Mouse (Mus musculus) MEL (cell line): ENCODE results near the gene Mroh2a. TPM values are rescaled to one million over a fixed set of nuclear protein-coding genes. Genes with fewer than 3 reads are reported as not detected.

Source experiments
- DNase-seq: peaks from one replicate; pipeline ENCODE4 v3.0.0; 2011; ENCODE audit warnings: low read depth, low spot score
- H3K27ac ChIP-seq: 2 replicates; pipeline ENCODE4 v1.5.1; 2012; ENCODE audit warnings: low read depth, mild to moderate bottlenecking, control low read depth, low read length, moderate library complexity; ENCODE audit not compliant: control insufficient read depth
- H3K27me3 ChIP-seq, 2 experiments: fragments of 150-350 bp in 1 of 2; sonication (generic) in 1 of 2; 2 replicates each; pipeline ENCODE4 v1.6.1; 2012; ENCODE audit warnings: low read length in 2 of 2, mild to moderate bottlenecking in 2 of 2, improper control_type of control experiment in 1 of 2, moderate library complexity in 1 of 2; ENCODE audit not compliant: insufficient read depth in 2 of 2, control insufficient read depth in 1 of 2
- H3K36me3 ChIP-seq, 2 experiments: 2 replicates each; pipeline ENCODE4 v1.6.1; 2012 to 2014; ENCODE audit warnings: low read length in 2 of 2, improper control_type of control experiment in 1 of 2, inconsistent platforms in 1 of 2, mild to moderate bottlenecking in 1 of 2; ENCODE audit not compliant: insufficient read depth in 2 of 2, control insufficient read depth in 1 of 2
- H3K4me1 ChIP-seq, 2 experiments: fragments of 150-350 bp in 1 of 2; sonication (generic) in 1 of 2; 2 replicates each; pipeline ENCODE4 v1.6.1; 2012; ENCODE audit warnings: low read length in 2 of 2, improper control_type of control experiment in 1 of 2, mild to moderate bottlenecking in 1 of 2; ENCODE audit not compliant: insufficient read depth in 2 of 2, control insufficient read depth in 1 of 2
- H3K4me3 ChIP-seq, 2 experiments: fragments of 150-350 bp in 1 of 2; sonication (generic) in 1 of 2; 2 replicates each; pipeline ENCODE4 v1.5.1; 2012; ENCODE audit warnings: low read depth in 2 of 2, low read length in 2 of 2, mild to moderate bottlenecking in 2 of 2, moderate library complexity in 2 of 2, control low read depth in 1 of 2, improper control_type of control experiment in 1 of 2; ENCODE audit not compliant: control insufficient read depth in 1 of 2, insufficient read depth in 1 of 2
- H3K79me2 ChIP-seq: 2 replicates; pipeline ENCODE4 v1.6.1; 2012; ENCODE audit warnings: mild to moderate bottlenecking, low read length, moderate library complexity; ENCODE audit not compliant: control insufficient read depth, poor library complexity, insufficient read depth
- H3K9ac ChIP-seq: 2 replicates; pipeline ENCODE4 v1.6.1; 2012; ENCODE audit warnings: low read depth, mild to moderate bottlenecking, control low read depth, low read length, moderate library complexity; ENCODE audit not compliant: control insufficient read depth, poor library complexity, severe bottlenecking
- H3K9me3 ChIP-seq: fragments of 150-350 bp; sonication (generic); replicated peaks from 2 replicates; pipeline ENCODE4 v1.6.1; 2012; ENCODE audit warnings: mild to moderate bottlenecking, low read length, improper control_type of control experiment, moderate library complexity; ENCODE audit not compliant: insufficient read depth
- BHLHE40 ChIP-seq: IDR thresholded peaks from 2 replicates; pipeline ENCODE4 v1.6.1; 2012; ENCODE audit warnings: low read depth, mild to moderate bottlenecking, inconsistent platforms, low read length, improper control_type of control experiment, borderline replicate concordance
- GABPA ChIP-seq: IDR thresholded peaks from 2 replicates; pipeline ENCODE4 v1.6.1; 2012; ENCODE audit warnings: low read depth, mild to moderate bottlenecking, inconsistent platforms, low read length, improper control_type of control experiment, moderate library complexity
- GATA1 ChIP-seq: IDR thresholded peaks from 2 replicates; pipeline ENCODE4 v1.6.1; 2011; ENCODE audit warnings: low read depth, low read length, improper control_type of control experiment
- KAT2A ChIP-seq: conservative IDR thresholded peaks from 2 replicates; pipeline ENCODE4 v1.6.1; 2012; ENCODE audit warnings: low read depth, low read length, improper control_type of control experiment, inconsistent platforms
- MAFK ChIP-seq: IDR thresholded peaks from 2 replicates; pipeline ENCODE4 v1.6.1; 2011; ENCODE audit warnings: low read depth, mild to moderate bottlenecking, low read length, improper control_type of control experiment, borderline replicate concordance
- MAX ChIP-seq: IDR thresholded peaks from 2 replicates; pipeline ENCODE4 v1.6.1; 2011; ENCODE audit warnings: low read length, improper control_type of control experiment
- MAZ ChIP-seq: IDR thresholded peaks from 2 replicates; pipeline ENCODE4 v1.6.1; 2012; ENCODE audit warnings: low read depth, mild to moderate bottlenecking, inconsistent platforms, low read length, improper control_type of control experiment
- MEF2A ChIP-seq: IDR thresholded peaks from 2 replicates; pipeline ENCODE4 v1.6.1; 2014; ENCODE audit warnings: low read depth, mild to moderate bottlenecking, inconsistent platforms, low read length, improper control_type of control experiment; ENCODE audit not compliant: poor library complexity, insufficient replicate concordance, severe bottlenecking; ENCODE audit errors: extremely low read depth
- MXI1 ChIP-seq: IDR thresholded peaks from 2 replicates; pipeline ENCODE4 v1.6.1; 2011; ENCODE audit warnings: mild to moderate bottlenecking, low read depth, low read length, improper control_type of control experiment
- NELFE ChIP-seq: IDR thresholded peaks from 2 replicates; pipeline ENCODE4 v1.6.1; 2011; ENCODE audit warnings: low read depth, low read length, improper control_type of control experiment
- POLR2A ChIP-seq, 2 experiments: IDR thresholded peaks; 2 replicates each; pipeline ENCODE4 v1.6.1; 2011 to 2012; ENCODE audit warnings: low read length in 2 of 2, mild to moderate bottlenecking in 2 of 2, control low read depth in 1 of 2, improper control_type of control experiment in 1 of 2, low read depth in 1 of 2, moderate library complexity in 1 of 2; ENCODE audit not compliant: control insufficient read depth in 1 of 2, insufficient read depth in 1 of 2, poor library complexity in 1 of 2
- POLR2AphosphoS2 ChIP-seq: IDR thresholded peaks from 2 replicates; pipeline ENCODE4 v1.6.1; 2011; ENCODE audit warnings: low read length, improper control_type of control experiment
- POLR2AphosphoS5 ChIP-seq: IDR thresholded peaks from 2 replicates; pipeline ENCODE4 v1.6.1; 2012; ENCODE audit warnings: low read depth, borderline replicate concordance, mild to moderate bottlenecking, inconsistent platforms, low read length, moderate library complexity, mixed read lengths
- RAD21 ChIP-seq: IDR thresholded peaks from 2 replicates; pipeline ENCODE4 v1.6.1; 2011; ENCODE audit warnings: mild to moderate bottlenecking, low read depth, low read length, improper control_type of control experiment
- RCOR1 ChIP-seq: IDR thresholded peaks from 2 replicates; pipeline ENCODE4 v1.6.1; 2012; ENCODE audit warnings: low read depth, mild to moderate bottlenecking, inconsistent platforms, low read length, improper control_type of control experiment
- SMC3 ChIP-seq: IDR thresholded peaks from 2 replicates; pipeline ENCODE4 v1.6.1; 2011; ENCODE audit warnings: low read depth, low read length, improper control_type of control experiment
- USF2 ChIP-seq, 2 experiments: IDR thresholded peaks; 2 replicates each; pipeline ENCODE4 v1.6.1; 2011 to 2012; ENCODE audit warnings: improper control_type of control experiment in 2 of 2, low read length in 2 of 2, borderline replicate concordance in 1 of 2, inconsistent platforms in 1 of 2, low read depth in 1 of 2, mild to moderate bottlenecking in 1 of 2; ENCODE audit not compliant: insufficient read depth in 1 of 2
- ZC3H11A ChIP-seq: IDR thresholded peaks from 2 replicates; pipeline ENCODE4 v1.6.1; 2012; ENCODE audit warnings: low read depth, mild to moderate bottlenecking, inconsistent platforms, low read length, improper control_type of control experiment
- ZMIZ1 ChIP-seq: IDR thresholded peaks from 2 replicates; pipeline ENCODE4 v1.6.1; 2012; ENCODE audit warnings: low read depth, mild to moderate bottlenecking, inconsistent platforms, low read length, improper control_type of control experiment, moderate library complexity
- polyA plus RNA-seq, 2 experiments: library from polyadenylated mRNA; stranded (reverse) in 1 of 2; unstranded in 1 of 2; fragments of >175 nt in 1 of 2; fragments of >200 nt in 1 of 2; gene quantifications; 2 replicates each; pipeline versions ENCODE4 v1.2.1 to v1.2.4; 2012; ENCODE audit warnings: low replicate concordance in 2 of 2, low read depth in 1 of 2; ENCODE audit not compliant: insufficient read length in 2 of 2, insufficient read depth in 1 of 2, missing spikeins in 1 of 2
- total RNA-seq: library from RNA; depleted of rRNA; stranded (reverse); fragments of 300-350 nt; gene quantifications from 2 replicates; pipeline ENCODE4 v1.2.3, GENCODE M21; 2012

The Mroh2a gene
- total and polyA plus RNA-seq, 3 experiments = 0.27 to 2.5 TPM; not detected in 1

- TF ChIP-seq MAZ (no peak), MAX (no peak), MXI1 (no peak), GABPA (no peak), RCOR1 (no peak), ZMIZ1 (no peak)
- TF ChIP-seq, all 39 proteins: peak for 0
Measured at GRCm38 (mm10) chr1:88199996-88200395, 26.8 kb upstream of the Mroh2a start.

DNA sequence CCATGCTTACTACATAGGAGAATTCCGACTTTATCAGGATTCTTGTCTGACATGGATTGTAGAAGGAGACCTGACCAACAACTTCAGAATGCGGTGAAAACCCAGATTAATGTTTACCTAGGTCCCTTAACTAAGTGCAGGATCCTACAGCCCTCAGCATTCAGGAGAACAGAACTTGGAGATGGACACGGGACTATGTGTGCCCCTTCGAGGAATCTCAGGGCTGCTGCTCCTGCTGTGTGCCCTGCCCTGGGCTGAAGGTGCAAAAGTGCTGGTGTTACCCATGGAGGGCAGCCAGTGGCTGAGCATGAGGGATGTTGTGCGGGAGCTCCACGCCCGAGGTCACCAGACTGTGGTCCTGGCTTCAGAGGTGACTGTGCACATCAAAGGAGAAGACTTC, 26.3 kb upstream of the Mroh2a start, which contains the start of gene Ugt1a2:
Gene Ugt1a2 (plus strand): TSS at position 146 of the 400 bp plus-strand sequence.
- H3K9ac ChIP-seq = no peak within 1 kb of the TSS
- H3K79me2 ChIP-seq = no peaks in the 10 kb centered on the region
- H3K36me3 ChIP-seq = no peaks in the 10 kb centered on the region
- no peak within 1 kb of the TSS for H3K4me3 ChIP-seq
- H3K9me3 ChIP-seq = no peaks in the 10 kb centered on the region
- TF ChIP-seq GABPA (no peak), MEF2A (no peak), USF2 (IDR thresholded peaks at IDR 0.05; ENCODE audit: borderline replicate concordance in 1 of 2, insufficient read depth in 1 of 2, low read depth in 1 of 2, low read length in 2 of 2) (no peak), ZC3H11A (no peak)
- H3K4me1 ChIP-seq = no peaks in the 10 kb centered on the region
- H3K27me3 ChIP-seq = peaks cover 2 to 3% of the 10 kb centered on the region in 2 experiments; a peak in 2 of 4 replicates
- H3K27ac ChIP-seq = no peak within 1 kb of the TSS
- DNase-seq = no peak

More at GRCm38 (mm10) chr1:88199996-88200395, 26.8 kb upstream of the Mroh2a start:
- Histone ChIP-seq H3K27ac (no peak overlapping the region), H3K79me2 (no peaks in the 10 kb centered on the region), H3K9ac (no peak overlapping the region), H3K9me3 (no peaks in the 10 kb centered on the region), H3K4me3 (no peak overlapping the region), H3K27me3 (peaks cover 2 to 3% of the 10 kb centered on the region in 2 experiments; a peak in 2 of 4 replicates), H3K36me3 (no peaks in the 10 kb centered on the region), H3K4me1 (no peaks in the 10 kb centered on the region)
- DNase-seq = no peak

- Histone ChIP-seq H3K9me3 (no peaks in the 10 kb centered on the region), H3K4me1 (no peaks in the 10 kb centered on the region), H3K27ac (no peak within 1 kb of the TSS), H3K27me3 (peaks cover 0 to 3% of the 10 kb centered on the region in 2 experiments; a peak in 1 of 4 replicates), H3K36me3 (peaks cover 0 to 4% of the 10 kb centered on the region in 2 experiments; a peak in 2 of 4 replicates), H3K4me3 (no peak within 1 kb of the TSS), H3K79me2 (no peaks in the 10 kb centered on the region), H3K9ac (no peak within 1 kb of the TSS)
- no peak for TF ChIP-seq NELFE
- TF ChIP-seq KAT2A = no peak
- TF ChIP-seq GATA1 = no peak
- no peak for TF ChIP-seq ZC3H11A
- TF ChIP-seq ZMIZ1 = no peak
- TF ChIP-seq POLR2AphosphoS5 = no peak
- no peak for TF ChIP-seq POLR2AphosphoS2
- TF ChIP-seq RCOR1 = no peak
- TF ChIP-seq SMC3 = no peak
- no peak for TF ChIP-seq BHLHE40
- no peak for TF ChIP-seq MAFK
- no peak for TF ChIP-seq POLR2A (IDR thresholded peaks at IDR 0.05; ENCODE audit: control insufficient read depth in 1 of 2, insufficient read depth in 1 of 2, low read depth in 1 of 2, low read length in 2 of 2, poor library complexity in 1 of 2)
- TF ChIP-seq MAZ = no peak
- no peak for TF ChIP-seq RAD21
- DNase-seq = no peak
Measured at GRCm38 (mm10) chr1:88205294-88205922, 21.4 kb upstream of the Mroh2a start, which contains the start of gene Dnajb3. Dnajb3 (minus strand) TSS chr1:88205782.
